Mouse (Mus musculus) lung, adult 2 months (tissue): Measurements from ENCODE around the gene Hist2h2be. TPM values are rescaled to one million over a fixed set of nuclear protein-coding genes. Genes with fewer than 3 reads are reported as not detected.
A peak's percentile ranks its signal among the peaks of the same experiment; 100 is the strongest.
"Not testable (repeated sequence)": the region's sequence is repeated elsewhere in the genome, so short reads cannot be mapped to it uniquely, and the experiment has no call there.

Experiments used
- DNase-seq: peaks from one replicate; pipeline ENCODE4 v3.0.0; 2022
- H3K4me1 ChIP-seq: fragments of 200-500 bp; 2 replicates; pipeline ENCODE4 v1.6.1; 2011; ENCODE audit warnings: low read length; ENCODE audit not compliant: control insufficient read depth, insufficient read depth
- H3K4me3 ChIP-seq: fragments of 200-500 bp; replicated peaks from 2 replicates; pipeline ENCODE3; 2011; ENCODE audit warnings: low read depth, mild to moderate bottlenecking, control low read depth, low read length; ENCODE audit errors: extremely low read depth
- CTCF ChIP-seq: fragments of 200-500 bp; IDR thresholded peaks from 2 replicates; pipeline ENCODE4 v1.5.1; 2011; ENCODE audit warnings: mild to moderate bottlenecking, low read length, control low read depth; ENCODE audit not compliant: insufficient read depth
- POLR2A ChIP-seq: fragments of 200-500 bp; IDR thresholded peaks from 2 replicates; pipeline ENCODE4 v1.6.1; 2011; ENCODE audit warnings: low read depth, mild to moderate bottlenecking, control low read depth, low read length, borderline replicate concordance; ENCODE audit errors: extremely low read depth
- WGBS: fragments of 180-500 bp; shearing (Covaris S2); methylation state at CpG from one replicate; pipeline ENCODE4 v1.1.7; 2018; 5-methylcytosine and 5-hydroxymethylcytosine counted together
- polyA plus RNA-seq: library from polyadenylated mRNA; depleted of rRNA; stranded (reverse); fragments of >200 nt; gene quantifications from 2 replicates; pipeline ENCODE4 v1.2.3, GENCODE M21; 2012

Gene Hist2h2be
- polyA plus RNA-seq, 1 experiment = 6.2 TPM

- peaks cover 5% of the 10 kb centered on the region; the same call in 1 of the 2 replicates for H3K4me1 ChIP-seq
- 60% methylated on average over 7 of the region's 7 CpGs for WGBS
- H3K4me3 ChIP-seq = no peak overlapping the region
- DNase-seq = no peak
- no peak for TF ChIP-seq CTCF
- TF ChIP-seq POLR2A = no peak
Measured at GRCm38 (mm10) chr3:96237335-96237903, 16.5 kb downstream of the Hist2h2be start.

GRCm38 (mm10) chr3:96237904-96238511 lies 17.1 kb downstream of the Hist2h2be start:
- 12% methylated on average over 12 of the region's 12 CpGs for WGBS
- Histone ChIP-seq H3K4me3 (no peak overlapping the region), H3K4me1 (peaks cover 5% of the 10 kb centered on the region; the same call in 1 of the 2 replicates)
- DNase-seq = no peak
- TF ChIP-seq CTCF (no peak), POLR2A (no peak)

GRCm38 (mm10) chr3:96238954-96239793 lies 18.3 kb downstream of the Hist2h2be start, which contains the start of gene Hist2h3c2:
Hist2h3c2 (minus strand) TSS chr3:96239127.
- Histone ChIP-seq H3K4me3 (peak within 1 kb of the TSS; percentile 54), H3K4me1 (peaks cover 14% of the 10 kb centered on the region)
- under 1% methylated on average over 29 of the region's 68 CpGs for WGBS
- DNase-seq = peak; percentile 57
- TF ChIP-seq POLR2A = peak; percentile 29; the same call in 1 of the 2 replicates

GRCm38 (mm10) chr3:96239949-96240798 lies 19.3 kb downstream of the Hist2h2be start, which contains the start of gene Hist2h2aa2:
Hist2h2aa2 (minus strand) TSS chr3:96240276.
- Histone ChIP-seq H3K4me3 (peak within 1 kb of the TSS; percentile 54), H3K4me1 (peaks cover 18% of the 10 kb centered on the region)
- WGBS = 3% methylated on average over 32 of the region's 85 CpGs
- TF ChIP-seq POLR2A = peak; percentile 53; the same call in 1 of the 2 replicates
- peak; percentile 100 for DNase-seq

- TF ChIP-seq POLR2A (no peak), CTCF (no peak)
- peaks cover 18% of the 10 kb centered on the region for H3K4me1 ChIP-seq
Measured at GRCm38 (mm10) chr3:96240799-96241197, 19.9 kb downstream of the Hist2h2be start.

GRCm38 (mm10) chr3:96243921-96244572 lies 23.1 kb downstream of the Hist2h2be start:
- Histone ChIP-seq H3K4me1 (peaks cover 13% of the 10 kb centered on the region), H3K4me3 (peak overlapping the region; percentile 91)
- WGBS = 64% methylated on average over 7 of the region's 7 CpGs
- no peak for TF ChIP-seq CTCF
- TF ChIP-seq POLR2A = no peak
- DNase-seq = no peak

More at GRCm38 (mm10) chr3:96240799-96241197, 19.9 kb downstream of the Hist2h2be start:
- 73% methylated on average over 9 of the region's 9 CpGs for WGBS
- no peak overlapping the region for H3K4me3 ChIP-seq
- no peak for DNase-seq

GRCm38 (mm10) chr3:96245003-96245886 lies 24.3 kb downstream of the Hist2h2be start, which contains the start of gene Hist2h2aa1:
Hist2h2aa1 (plus strand) TSS chr3:96245497.
- TF ChIP-seq POLR2A = peak; percentile 96
- WGBS = under 1% methylated on average over 45 of the region's 88 CpGs
- Histone ChIP-seq H3K4me1 (peaks cover 13% of the 10 kb centered on the region), H3K4me3 (peak within 1 kb of the TSS; percentile 91)
- DNase-seq = peak; percentile 90

GRCm38 (mm10) chr3:96246018-96246417 lies 25.1 kb downstream of the Hist2h2be start:
- H3K4me3 ChIP-seq = peak overlapping the region; percentile 56
- peaks cover 13% of the 10 kb centered on the region for H3K4me1 ChIP-seq
- TF ChIP-seq POLR2A = peak; percentile 28; the same call in 1 of the 2 replicates
- not testable (repeated sequence) for DNase-seq
- 0% methylated on average over 12 of the region's 21 CpGs for WGBS

GRCm38 (mm10) chr3:96246427-96246856 lies 25.5 kb downstream of the Hist2h2be start, which contains the start of gene Hist2h3c1:
Hist2h3c1 (plus strand) TSS chr3:96246685.
- not testable (repeated sequence) for DNase-seq
- Histone ChIP-seq H3K4me3 (peak within 1 kb of the TSS; percentile 56), H3K4me1 (peaks cover 13% of the 10 kb centered on the region)
- WGBS = 0% methylated on average over 12 of the region's 47 CpGs
